Mouse (Mus musculus) ES-Bruce4 (cell line): ENCODE data around the gene Dcaf10.

Experiments
- CTCF ChIP-seq: IDR thresholded peaks from one replicate; pipeline ENCODE4 v1.8.1; 2011; ENCODE audit warnings: low read depth, low read length
- EP300 ChIP-seq: IDR thresholded peaks from 2 replicates; pipeline ENCODE4 v1.6.1; 2011; ENCODE audit warnings: low read depth, low read length; ENCODE audit not compliant: insufficient read depth
- POLR2A ChIP-seq: IDR thresholded peaks from one replicate; pipeline ENCODE4 v1.8.1; 2011; ENCODE audit warnings: low read length; ENCODE audit not compliant: insufficient read depth

DNA sequence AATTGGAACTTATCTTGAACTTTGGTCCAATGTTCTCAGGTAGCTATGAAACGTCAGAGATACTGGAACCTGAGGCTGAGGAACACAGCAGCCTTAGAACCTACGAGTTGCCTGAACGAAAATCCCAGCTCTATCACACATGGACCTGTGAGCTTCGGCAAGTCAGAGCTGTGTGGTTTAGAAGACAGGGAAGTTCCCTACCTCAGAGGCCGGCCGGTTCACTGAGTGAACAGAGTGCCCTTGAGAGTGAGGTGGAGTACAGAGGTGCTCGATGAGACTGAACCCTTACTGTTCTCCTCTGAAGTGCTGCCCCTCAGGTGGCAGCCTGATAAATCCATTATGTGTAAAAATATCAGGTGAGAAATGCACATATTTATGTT lies 61.6 kb downstream of the Dcaf10 start:
- TF ChIP-seq POLR2A (no peak), EP300 (no peak), CTCF (no peak)
